Mouse (Mus musculus) limb, embryonic 13.5 days (tissue): Measurements from ENCODE around the gene 4933402J07Rik. TPM values are rescaled to one million over a fixed set of nuclear protein-coding genes. Genes with fewer than 3 reads are reported as not detected.

Source experiments
- ATAC-seq: fragments of 200-750 bp; cut with Nextera tagmentation; 2 replicates; pipeline ENCODE4 v1.8.0; 2017; ENCODE audit warnings: low read depth, moderate number of reproducible peaks, moderate TSS enrichment; ENCODE audit not compliant: low FRiP score
- H3K27ac ChIP-seq: fragments of 300-500 bp; sonication (generic); 2 replicates; pipeline ENCODE4 v1.5.1; 2015; ENCODE audit warnings: inconsistent platforms, mild to moderate bottlenecking, moderate library complexity
- H3K27me3 ChIP-seq: fragments of 300-500 bp; sonication (generic); 2 replicates; pipeline ENCODE4 v1.6.1; 2015; ENCODE audit warnings: mild to moderate bottlenecking, inconsistent platforms
- H3K36me3 ChIP-seq: fragments of 300-500 bp; sonication (generic); 2 replicates; pipeline ENCODE4 v1.6.1; 2015; ENCODE audit warnings: inconsistent platforms, mild to moderate bottlenecking, moderate library complexity
- H3K4me1 ChIP-seq: fragments of 300-500 bp; sonication (generic); 2 replicates; pipeline ENCODE4 v1.6.1; 2015; ENCODE audit warnings: inconsistent platforms
- H3K4me2 ChIP-seq: fragments of 300-500 bp; sonication (generic); replicated peaks from 2 replicates; pipeline ENCODE4 v1.6.1; 2015; ENCODE audit warnings: inconsistent platforms, mild to moderate bottlenecking, moderate library complexity
- H3K4me3 ChIP-seq: fragments of 300-500 bp; sonication (generic); 2 replicates; pipeline ENCODE4 v1.5.1; 2015; ENCODE audit warnings: moderate library complexity, mild to moderate bottlenecking, inconsistent platforms
- H3K9ac ChIP-seq: fragments of 300-500 bp; sonication (generic); 2 replicates; pipeline ENCODE4 v1.6.1; 2015; ENCODE audit warnings: mild to moderate bottlenecking, inconsistent platforms
- H3K9me3 ChIP-seq: fragments of 300-500 bp; sonication (generic); 2 replicates; pipeline ENCODE4 v1.6.1; 2016; ENCODE audit warnings: inconsistent platforms
- WGBS: fragments of 180-500 bp; shearing (Covaris S2); methylation state at CpG from one replicate; pipeline ENCODE4 v1.1.7; 2015; 5-methylcytosine and 5-hydroxymethylcytosine counted together
- polyA plus RNA-seq: library from polyadenylated mRNA; unstranded; fragments of >200 nt; fragmentation: Nextera tagmentation; extraction: Ambion mirVana; gene quantifications from 2 replicates; pipeline ENCODE4 v1.2.1, GENCODE M21; 2015

The 4933402J07Rik gene
- polyA plus RNA-seq, 1 experiment from 2014 or later, result not detected

DNA sequence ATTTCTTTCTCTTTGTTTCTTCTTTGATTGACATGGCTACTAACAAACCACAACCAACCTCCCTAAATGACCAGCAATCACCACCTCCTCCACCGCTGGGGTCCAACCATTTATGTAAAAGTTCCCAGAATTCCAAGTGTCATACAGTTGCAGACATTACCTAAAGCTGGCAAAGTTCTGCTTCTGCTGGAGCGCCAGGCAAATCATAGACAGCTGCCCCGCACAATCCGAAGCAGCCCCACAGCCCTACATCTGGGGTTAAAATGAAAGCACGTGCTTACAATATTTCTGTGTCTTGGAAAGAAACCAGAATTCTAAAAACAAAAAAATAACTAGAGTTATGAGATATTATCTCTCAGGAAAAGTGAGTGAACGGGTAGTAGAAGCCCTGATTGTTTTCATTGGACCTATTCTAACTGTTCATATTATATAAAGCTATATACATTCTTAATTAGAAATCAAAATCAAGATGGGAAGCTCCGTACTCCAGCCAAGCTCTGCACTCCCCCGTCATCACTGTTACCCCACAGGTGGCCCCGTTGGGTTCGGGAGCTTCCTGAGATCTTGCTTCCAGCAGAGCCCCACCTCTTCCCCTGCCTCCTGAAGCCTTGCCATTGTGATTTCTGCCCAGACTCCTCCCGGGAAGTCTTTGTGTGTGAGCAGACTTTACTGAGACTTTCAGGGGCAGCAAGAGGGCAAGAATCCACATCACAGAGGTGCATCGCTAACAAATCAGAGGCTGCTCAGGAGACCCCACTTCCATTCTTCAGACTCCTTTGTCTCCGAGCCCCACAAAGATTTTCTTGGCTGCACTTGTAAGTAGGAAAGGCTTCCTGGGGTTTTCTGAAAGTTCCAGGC lies 6.3 kb downstream of the 4933402J07Rik start:
- peak overlapping the region; percentile 62 for H3K4me2 ChIP-seq
- H3K27ac ChIP-seq, result peak overlapping the region; percentile 70; the same call in 1 of the 2 replicates
- peak overlapping the region; percentile 62 for H3K9ac ChIP-seq
- no peaks in the 10 kb centered on the region for H3K9me3 ChIP-seq
- H3K4me1 ChIP-seq, result peaks cover 16% of the 10 kb centered on the region
- H3K4me3 ChIP-seq, result peak overlapping the region; percentile 34
- H3K36me3 ChIP-seq, result no peaks in the 10 kb centered on the region
- WGBS, result 24% methylated on average over 13 of the region's 13 CpGs
- 0 out of 2 replicates have a peak, but pooled peaks cover 4% of the 10 kb centered on the region for H3K27me3 ChIP-seq
- ATAC-seq, result peak; percentile 68

DNA sequence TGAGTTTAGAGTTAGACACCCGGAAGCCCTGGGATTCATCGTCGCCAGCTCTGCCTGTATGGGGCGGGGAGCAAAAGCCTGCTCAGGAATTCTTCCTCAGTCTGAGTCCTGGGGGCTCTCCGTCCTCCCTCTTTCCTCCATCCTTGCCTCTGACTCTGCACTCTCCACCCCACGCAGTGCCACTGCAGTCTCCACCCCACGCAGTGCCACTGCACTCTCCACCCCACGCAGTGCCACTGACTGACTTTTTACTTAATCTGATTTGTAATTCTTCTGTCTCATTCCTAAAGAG lies 6.9 kb downstream of the 4933402J07Rik start:
- peak overlapping the region; percentile 34 for H3K4me3 ChIP-seq
- 0 out of 2 replicates have a peak, but pooled peaks cover 4% of the 10 kb centered on the region for H3K27me3 ChIP-seq
- H3K4me2 ChIP-seq, result peak overlapping the region; percentile 62
- 4% methylated on average over 8 of the region's 8 CpGs for WGBS
- peak overlapping the region; percentile 70; the same call in 1 of the 2 replicates for H3K27ac ChIP-seq
- peak overlapping the region; percentile 62 for H3K9ac ChIP-seq
- no peaks in the 10 kb centered on the region for H3K36me3 ChIP-seq
- H3K9me3 ChIP-seq, result no peaks in the 10 kb centered on the region
- ATAC-seq, result peak; percentile 28; the same call in 1 of the 2 replicates
- H3K4me1 ChIP-seq, result peaks cover 16% of the 10 kb centered on the region

- Histone ChIP-seq H3K9ac (peak overlapping the region; percentile 62; the same call in 1 of the 2 replicates), H3K4me3 (peak overlapping the region; percentile 34), H3K36me3 (no peaks in the 10 kb centered on the region), H3K4me2 (peak overlapping the region; percentile 62), H3K9me3 (no peaks in the 10 kb centered on the region), H3K27ac (no peak overlapping the region), H3K4me1 (peaks cover 16% of the 10 kb centered on the region), H3K27me3 (0 out of 2 replicates have a peak, but pooled peaks cover 4% of the 10 kb centered on the region)
- 8% methylated on average over 7 of the region's 7 CpGs for WGBS
- ATAC-seq, result no peak
Measured at GRCm38 (mm10) chr8:87570880-87571279, 7.2 kb downstream of the 4933402J07Rik start.

GRCm38 (mm10) chr8:87594272-87594671 lies 30.6 kb downstream of the 4933402J07Rik start:
- 0% methylated on average over 2 of the region's 2 CpGs for WGBS
- no peaks in the 10 kb centered on the region for H3K27me3 ChIP-seq
- ATAC-seq, result peak; percentile 70; the same call in 1 of the 2 replicates

DNA sequence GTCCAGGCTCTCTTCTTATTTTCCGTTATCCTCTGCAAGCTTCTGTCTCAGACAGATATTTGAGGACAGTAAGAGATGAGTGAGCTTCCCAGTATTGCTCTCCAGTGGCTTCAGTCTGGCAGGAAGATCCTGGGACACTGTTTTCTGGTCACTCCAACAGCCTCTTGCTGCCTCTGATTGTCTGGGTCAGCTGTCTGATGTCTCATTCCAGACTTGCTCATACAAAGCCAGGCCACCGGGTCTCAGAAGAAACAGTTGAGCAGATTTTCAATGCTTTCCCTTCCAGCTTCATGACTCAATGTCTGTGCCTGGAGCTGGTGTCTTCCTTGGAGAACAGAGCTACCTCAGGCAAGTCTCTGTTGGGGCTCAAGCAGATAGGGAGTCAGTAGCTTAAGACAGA lies 39.1 kb downstream of the 4933402J07Rik start:
- no peak overlapping the region for H3K4me3 ChIP-seq
- H3K27me3 ChIP-seq, result peaks cover 38% of the 10 kb centered on the region
- 71% methylated on average over 2 of the region's 2 CpGs for WGBS
- H3K9ac ChIP-seq, result no peak overlapping the region
- ATAC-seq, result no peak
- H3K4me1 ChIP-seq, result 0 out of 2 replicates have a peak, but pooled peaks cover under 1% of the 10 kb centered on the region
- no peak overlapping the region for H3K27ac ChIP-seq
- H3K9me3 ChIP-seq, result no peaks in the 10 kb centered on the region
- H3K4me2 ChIP-seq, result no peak overlapping the region
- H3K36me3 ChIP-seq, result no peaks in the 10 kb centered on the region

More at GRCm38 (mm10) chr8:87594272-87594671, 30.6 kb downstream of the 4933402J07Rik start:
- Histone ChIP-seq H3K9me3 (no peaks in the 10 kb centered on the region), H3K36me3 (no peaks in the 10 kb centered on the region), H3K4me1 (0 out of 2 replicates have a peak, but pooled peaks cover 4% of the 10 kb centered on the region), H3K9ac (no peak overlapping the region), H3K4me3 (no peak overlapping the region), H3K4me2 (no peak overlapping the region), H3K27ac (no peak overlapping the region)

- H3K4me2 ChIP-seq, result no peak overlapping the region
- H3K4me1 ChIP-seq, result peaks cover 8% of the 10 kb centered on the region; the same call in 1 of the 2 replicates
- peaks cover 17% of the 10 kb centered on the region; the same call in 1 of the 2 replicates for H3K27me3 ChIP-seq
- 93% methylated on average over 7 of the region's 7 CpGs for WGBS
- no peak overlapping the region for H3K9ac ChIP-seq
- ATAC-seq, result no peak
- H3K4me3 ChIP-seq, result no peak overlapping the region
- no peak overlapping the region for H3K27ac ChIP-seq
- no peaks in the 10 kb centered on the region for H3K9me3 ChIP-seq
- no peaks in the 10 kb centered on the region for H3K36me3 ChIP-seq
Measured at GRCm38 (mm10) chr8:87609110-87609509, 45.5 kb downstream of the 4933402J07Rik start.

DNA sequence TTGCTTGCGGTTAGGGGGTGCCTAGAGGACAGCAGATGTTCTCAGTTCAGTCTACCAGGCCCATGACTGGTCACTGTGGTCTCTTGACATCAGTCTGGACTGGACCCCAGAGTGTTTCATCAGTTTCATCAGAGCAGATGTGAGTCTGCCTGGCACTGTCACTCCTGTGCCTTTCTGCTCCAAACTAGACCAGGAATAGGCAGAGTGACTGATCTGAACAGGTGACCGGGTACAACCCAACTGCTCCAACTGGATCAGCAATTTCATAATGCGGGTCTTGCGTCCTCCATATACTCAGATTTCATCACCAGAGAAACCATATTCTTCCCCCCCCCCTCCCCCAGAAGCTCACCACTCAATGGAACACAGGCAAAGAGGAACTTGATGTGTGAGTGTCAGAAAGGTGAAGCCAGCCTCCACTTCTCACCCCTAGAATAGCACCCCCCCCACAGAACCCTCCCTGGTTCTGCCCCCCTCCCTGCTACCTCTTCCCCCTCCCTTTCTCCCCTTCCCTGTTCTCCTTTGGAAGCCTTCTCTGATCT lies 46.1 kb downstream of the 4933402J07Rik start:
- 87% methylated on average over 4 of the region's 4 CpGs for WGBS
- H3K4me1 ChIP-seq, result peaks cover 8% of the 10 kb centered on the region; the same call in 1 of the 2 replicates
- H3K4me2 ChIP-seq, result no peak overlapping the region
- no peaks in the 10 kb centered on the region for H3K9me3 ChIP-seq
- peaks cover 11% of the 10 kb centered on the region; the same call in 1 of the 2 replicates for H3K27me3 ChIP-seq
- H3K27ac ChIP-seq, result no peak overlapping the region
- H3K9ac ChIP-seq, result no peak overlapping the region
- no peak overlapping the region for H3K4me3 ChIP-seq
- no peaks in the 10 kb centered on the region for H3K36me3 ChIP-seq
- ATAC-seq, result no peak

- WGBS, result 91% methylated on average over 1 of the region's 1 CpGs
- Histone ChIP-seq H3K27me3 (0 out of 2 replicates have a peak, but pooled peaks cover 8% of the 10 kb centered on the region), H3K27ac (no peak overlapping the region), H3K36me3 (no peaks in the 10 kb centered on the region), H3K4me3 (no peak overlapping the region), H3K9ac (no peak overlapping the region), H3K4me2 (no peak overlapping the region), H3K9me3 (no peaks in the 10 kb centered on the region), H3K4me1 (no peaks in the 10 kb centered on the region)
- no peak for ATAC-seq
Measured at GRCm38 (mm10) chr8:87613701-87614100, 50.0 kb downstream of the 4933402J07Rik start.

DNA sequence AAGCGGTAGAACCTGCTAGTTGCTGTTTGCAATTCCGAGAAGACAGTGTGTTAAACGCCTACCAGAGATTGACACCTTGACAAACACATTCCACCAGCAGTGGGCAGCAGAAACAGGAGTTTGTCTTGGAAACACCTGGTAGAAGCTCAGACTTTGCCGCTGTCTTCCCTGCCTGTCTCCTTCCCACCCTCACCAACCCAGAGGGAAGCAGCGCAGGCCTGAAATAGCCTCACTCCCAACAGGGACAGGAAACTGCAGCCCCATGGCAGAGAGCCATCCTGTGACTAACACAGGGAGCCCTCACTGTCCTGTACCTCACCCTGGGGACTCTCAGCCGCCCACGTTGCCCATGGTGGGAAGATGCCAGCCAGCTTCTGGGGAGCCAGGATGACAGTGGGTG lies 55.5 kb downstream of the 4933402J07Rik start:
- H3K4me3 ChIP-seq, result no peak overlapping the region
- H3K4me2 ChIP-seq, result no peak overlapping the region
- H3K36me3 ChIP-seq, result no peaks in the 10 kb centered on the region
- H3K9ac ChIP-seq, result no peak overlapping the region
- ATAC-seq, result no peak
- H3K27me3 ChIP-seq, result 0 out of 2 replicates have a peak, but pooled peaks cover 8% of the 10 kb centered on the region
- no peak overlapping the region for H3K27ac ChIP-seq
- no peaks in the 10 kb centered on the region for H3K4me1 ChIP-seq
- WGBS, result 50% methylated on average over 7 of the region's 7 CpGs
- H3K9me3 ChIP-seq, result no peaks in the 10 kb centered on the region

- H3K4me3 ChIP-seq, result no peak overlapping the region
- no peak overlapping the region for H3K27ac ChIP-seq
- no peak overlapping the region for H3K4me2 ChIP-seq
- H3K27me3 ChIP-seq, result 0 out of 2 replicates have a peak, but pooled peaks cover 8% of the 10 kb centered on the region
- 57% methylated on average over 2 of the region's 2 CpGs for WGBS
- no peak overlapping the region for H3K9ac ChIP-seq
- no peak for ATAC-seq
- H3K9me3 ChIP-seq, result no peaks in the 10 kb centered on the region
- no peaks in the 10 kb centered on the region for H3K36me3 ChIP-seq
- no peaks in the 10 kb centered on the region for H3K4me1 ChIP-seq
Measured at GRCm38 (mm10) chr8:87619529-87619928, 55.9 kb downstream of the 4933402J07Rik start.

DNA sequence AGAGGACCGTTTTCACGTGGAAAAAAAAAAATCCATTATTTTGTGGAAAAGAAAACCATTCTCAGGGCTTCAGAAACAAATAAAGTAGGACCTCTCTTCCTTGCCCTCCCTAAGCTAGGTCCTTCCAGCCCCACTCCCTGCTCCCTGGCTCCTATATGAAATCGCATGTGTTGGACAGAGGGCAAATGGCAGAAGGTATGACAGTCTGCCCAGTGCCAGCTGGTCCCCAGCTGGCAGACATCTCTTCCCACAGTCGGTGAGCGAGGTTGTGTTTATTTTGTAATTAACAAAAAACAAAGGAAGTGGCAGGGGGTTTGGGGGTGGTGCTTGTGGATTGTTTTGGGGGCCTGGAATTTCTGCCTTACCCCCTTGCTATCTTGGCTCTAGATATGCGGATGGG lies 56.6 kb downstream of the 4933402J07Rik start:
- Histone ChIP-seq H3K9ac (no peak overlapping the region), H3K4me1 (no peaks in the 10 kb centered on the region), H3K4me2 (no peak overlapping the region), H3K36me3 (no peaks in the 10 kb centered on the region), H3K27me3 (0 out of 2 replicates have a peak, but pooled peaks cover 8% of the 10 kb centered on the region), H3K9me3 (no peaks in the 10 kb centered on the region), H3K27ac (no peak overlapping the region), H3K4me3 (no peak overlapping the region)
- ATAC-seq, result no peak
- WGBS, result 69% methylated on average over 6 of the region's 6 CpGs

- no peak for ATAC-seq
- 0 out of 2 replicates have a peak, but pooled peaks cover 3% of the 10 kb centered on the region for H3K9me3 ChIP-seq
- no peak overlapping the region for H3K4me3 ChIP-seq
- no peak overlapping the region for H3K4me2 ChIP-seq
- H3K27ac ChIP-seq, result no peak overlapping the region
- no peak overlapping the region for H3K9ac ChIP-seq
- no peaks in the 10 kb centered on the region for H3K36me3 ChIP-seq
- 90% methylated on average over 12 of the region's 12 CpGs for WGBS
- no peaks in the 10 kb centered on the region for H3K4me1 ChIP-seq
- 0 out of 2 replicates have a peak, but pooled peaks cover 2% of the 10 kb centered on the region for H3K27me3 ChIP-seq
Measured at GRCm38 (mm10) chr8:87621181-87621580, 57.5 kb downstream of the 4933402J07Rik start.
